In genomic region chr11:114576803-114577202, GRCm38 (mm10) we compare ENCODE assay signal across 11 mouse cellular contexts.
A peak's percentile ranks its signal among the peaks of the same experiment; 100 is the strongest.
DNase-seq lines count a peak whose midpoint lies in the region; ATAC-seq and TF ChIP-seq lines count a peak whose summit lies in the region.
"Had no signal": no experiment of that assay in that cellular context is flagged by ENCODE, and none has a peak within 500 bp of the region (broad histone marks: within the 10 kb centered on the region; RNA-seq: fewer than 3 reads in every experiment).

No protein-coding gene starts in this region.

- H3K4me3 ChIP-seq in kidney, adult 2 months (ENCODE audit: insufficient read depth, low read depth, low read length) = no peak overlapping the region
- no peak overlapping the region for H3K4me3 ChIP-seq in midbrain, embryonic 10.5 days
- H3K4me3 ChIP-seq: embryonic facial prominence, embryonic 12.5 days; neural tube, embryonic 13.5 days had no signal

- TF ChIP-seq POLR2A in kidney, adult 2 months (IDR thresholded peaks at IDR 0.05; ENCODE audit: low read depth, low read length) = no peak

- ATAC-seq in neutrophil, adult 5-6 weeks (ENCODE audit: extremely low read depth, insufficient number of reproducible peaks, low FRiP score, poor library complexity, severe bottlenecking) = peak; percentile 34; the same call in 1 of the 2 replicates

- WGBS in kidney, adult 2 months = 87% methylated on average over 8 of the region's 8 CpGs
- WGBS in midbrain, embryonic 10.5 days = 87% methylated on average over 8 of the region's 8 CpGs

- no peaks in the 10 kb centered on the region for H3K36me3 ChIP-seq in kidney, adult 2 months (ENCODE audit: control insufficient read depth, insufficient read depth, low read length)
- H3K36me3 ChIP-seq in midbrain, embryonic 10.5 days = no peaks in the 10 kb centered on the region
- H3K36me3 ChIP-seq: embryonic facial prominence, embryonic 12.5 days; neural tube, embryonic 13.5 days had no signal

- H3K4me1 ChIP-seq in kidney, adult 2 months (ENCODE audit: control insufficient read depth, insufficient read depth, low read length) = no peaks in the 10 kb centered on the region
- no peaks in the 10 kb centered on the region for H3K4me1 ChIP-seq in midbrain, embryonic 10.5 days
- H3K4me1 ChIP-seq: embryonic facial prominence, embryonic 12.5 days; neural tube, embryonic 13.5 days had no signal

- 0 out of 2 replicates have a peak, but pooled peaks have one; percentile 20 for TF ChIP-seq CTCF in kidney, adult 2 months (conservative IDR thresholded peaks at IDR 0.05; ENCODE audit: insufficient read depth, insufficient read length, low read depth, low read length)

- H3K27me3 ChIP-seq in kidney, adult 2 months (replicated peaks; ENCODE audit: control insufficient read depth, insufficient read depth, low read length) = no peaks in the 10 kb centered on the region
- H3K27me3 ChIP-seq in midbrain, embryonic 10.5 days (ENCODE audit: low read depth, poor library complexity, severe bottlenecking) = peaks cover 2% of the 10 kb centered on the region; the same call in 1 of the 2 replicates
- H3K27me3 ChIP-seq: embryonic facial prominence, embryonic 12.5 days; neural tube, embryonic 13.5 days had no signal

- no peak overlapping the region for H3K27ac ChIP-seq in kidney, adult 2 months (ENCODE audit: insufficient read depth, low read depth, low read length)
- H3K27ac ChIP-seq in midbrain, embryonic 10.5 days (replicated peaks) = no peak overlapping the region
- H3K27ac ChIP-seq: embryonic facial prominence, embryonic 12.5 days; neural tube, embryonic 13.5 days had no signal

- peaks cover 8% of the 10 kb centered on the region; the same call in 1 of the 2 replicates for H3K9me3 ChIP-seq in midbrain, embryonic 10.5 days (replicated peaks)

- no peak for DNase-seq in kidney, adult 2 months
- DNase-seq in kidney, adult 11 months = no peak
- peak; percentile 32 for DNase-seq in CD4-positive helper T cell, adult 2 months (ENCODE audit: low read depth, low spot score)
- DNase-seq in c-Kit-negative CD71-positive TER-119-positive erythroid progenitor cells, embryonic 14.5 days (ENCODE audit: low read depth, low spot score) = peak; percentile 5
- DNase-seq in right cerebral cortex, postnatal 25 days = no peak
- no peak for DNase-seq in midbrain, embryonic 10.5 days (ENCODE audit: low spot score)
- no peak for DNase-seq in kidney, adult 8-10 months
- DNase-seq: kidney, adult 9 months had no signal

Comparison
In these comparisons a context has a peak if more than half of its experiments do, and no peak if none do; other contexts are left out.
1. DNase-seq: peak in CD4-positive helper T cell, adult 2 months (single experiment) and c-Kit-negative CD71-positive TER-119-positive erythroid progenitor cells, embryonic 14.5 days (single experiment); none in kidney, adult 2 months (single experiment), kidney, adult 11 months (single experiment), right cerebral cortex, postnatal 25 days (single experiment), midbrain, embryonic 10.5 days (single experiment) and kidney, adult 8-10 months (0 of 2).